Mouse (Mus musculus) cerebellum, postnatal 36 days (tissue): ENCODE data around the gene AA986860.

ENCODE experiments used
- DNase-seq, 2 experiments: peaks; one replicate each; pipeline ENCODE4 v3.0.0; 2021 to 2022; ENCODE audit warnings: mixed read lengths in 2 of 2

AA986860 gene

GRCm38 (mm10) chr1:130731741-130732337 is at the start of gene AA986860:
AA986860 (plus strand) TSS chr1:130731976.
- DNase-seq: no peak

GRCm38 (mm10) chr1:130683905-130684304 is 47.9 kb upstream of the AA986860 start:
- no peak for DNase-seq

GRCm38 (mm10) chr1:130698601-130699000 is 33.2 kb upstream of the AA986860 start:
- DNase-seq: no peak

- peak; percentile 61 to 64 for DNase-seq
Measured at GRCm38 (mm10) chr1:130699937-130700633, 31.7 kb upstream of the AA986860 start.

GRCm38 (mm10) chr1:130701976-130702375 is 29.8 kb upstream of the AA986860 start:
- DNase-seq: no peak

DNA sequence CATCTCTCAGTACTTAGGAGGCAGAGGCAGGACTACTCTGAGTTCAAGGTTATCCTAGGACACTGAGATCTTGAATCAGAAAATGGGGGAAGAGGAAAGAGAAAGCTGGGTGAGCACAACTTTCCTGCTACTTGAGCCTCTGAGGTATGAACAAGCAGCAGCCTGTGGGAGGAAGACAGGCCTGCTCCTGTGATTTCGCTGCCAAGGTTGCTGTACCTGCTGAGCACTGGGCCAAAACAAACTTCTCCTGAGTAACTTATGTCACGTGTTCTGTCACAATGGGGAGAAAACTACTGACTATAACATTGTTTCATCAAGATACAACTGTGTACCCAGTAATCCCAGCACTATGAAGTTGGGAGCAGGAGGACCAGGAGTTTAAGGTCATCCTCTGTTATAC is 28.2 kb upstream of the AA986860 start:
- no peak for DNase-seq

- no peak for DNase-seq
Measured at GRCm38 (mm10) chr1:130710283-130711080, 21.3 kb upstream of the AA986860 start.

- no peak for DNase-seq
Measured at GRCm38 (mm10) chr1:130714046-130714445, 17.7 kb upstream of the AA986860 start.

DNA sequence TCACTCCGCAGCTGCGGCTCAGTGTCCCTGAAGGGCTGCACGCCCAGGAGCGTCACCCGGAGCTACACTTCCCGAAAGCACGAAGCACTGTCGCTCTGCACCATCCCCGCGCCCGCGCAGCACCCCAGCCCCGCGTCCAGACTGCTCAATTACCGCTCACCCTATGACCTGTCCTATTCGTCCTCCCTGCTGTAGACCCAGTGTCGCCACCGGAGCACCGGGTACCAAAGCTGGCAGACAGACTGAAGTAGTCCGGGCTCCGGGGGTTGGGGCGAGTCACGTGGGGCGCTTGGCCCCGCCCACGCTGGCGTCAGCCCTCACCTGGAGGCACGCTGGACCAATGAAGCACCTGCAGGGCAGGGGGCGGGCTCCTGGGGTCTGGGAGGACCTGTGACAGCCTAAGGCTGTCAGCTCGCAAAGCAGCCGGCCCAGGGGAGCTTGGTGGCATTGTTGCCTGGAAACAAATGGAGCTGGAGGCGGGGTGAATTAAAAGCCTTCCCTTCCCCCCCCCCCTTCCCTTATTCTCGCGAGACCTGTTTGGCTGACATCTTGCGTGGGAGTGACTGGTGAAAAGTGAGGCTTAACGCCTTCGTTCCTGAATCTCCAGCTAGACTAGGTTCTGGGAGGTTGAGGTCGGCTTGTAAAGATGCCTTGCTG is 16.1 kb upstream of the AA986860 start, which contains the start of gene Gm29427:
Gm29427 (minus strand) TSS at position 239 of the 657 bp plus-strand sequence.
- peak; percentile 97 to 99 for DNase-seq

DNA sequence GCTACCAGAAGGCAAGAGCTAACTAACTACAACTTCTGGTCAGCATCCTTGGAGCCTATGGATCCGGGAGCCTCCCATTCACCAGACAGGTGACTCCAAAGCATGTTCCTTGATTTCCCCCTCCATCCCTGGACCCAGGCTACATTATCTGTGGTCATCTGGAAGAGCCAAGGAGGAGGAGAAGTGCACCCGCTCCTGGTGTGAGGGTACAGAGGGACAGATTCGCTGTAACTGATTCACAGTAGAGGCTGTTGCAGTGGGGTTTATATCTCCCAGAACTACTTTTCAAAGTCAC is 15.6 kb upstream of the AA986860 start:
- DNase-seq: no peak

- DNase-seq: peak in 1 of 2 experiments; percentile 56
Measured at GRCm38 (mm10) chr1:130716513-130717290, 15.1 kb upstream of the AA986860 start.

- peak; percentile 93 to 95 for DNase-seq
Measured at GRCm38 (mm10) chr1:130717291-130717871, 14.4 kb upstream of the AA986860 start, which contains the start of gene Yod1. Yod1 (plus strand) TSS chr1:130717327.

GRCm38 (mm10) chr1:130724206-130724605 is 7.6 kb upstream of the AA986860 start:
- DNase-seq: no peak

GRCm38 (mm10) chr1:130726396-130726795 is 5.4 kb upstream of the AA986860 start:
- DNase-seq: no peak

DNA sequence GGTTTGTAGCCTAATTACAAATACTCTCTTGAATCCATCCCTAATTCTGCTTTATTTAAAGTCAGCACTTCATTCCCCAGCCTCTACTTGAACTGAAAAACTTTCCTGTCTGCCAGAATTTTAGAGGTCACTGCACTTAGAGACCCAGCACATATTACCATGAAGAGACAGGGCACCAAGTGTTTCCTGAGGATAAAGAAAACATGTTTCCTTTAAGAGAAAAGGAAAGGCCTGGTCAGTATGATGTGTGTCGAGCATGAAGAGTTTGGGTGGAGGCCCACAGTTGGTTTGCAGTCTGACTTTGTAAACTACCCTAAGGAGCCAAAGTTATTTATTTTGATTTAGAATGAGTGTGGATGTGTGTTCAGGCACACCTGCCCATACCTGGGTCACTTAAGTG is 3.7 kb upstream of the AA986860 start:
- DNase-seq: no peak

GRCm38 (mm10) chr1:130728708-130729107 is 3.1 kb upstream of the AA986860 start:
- DNase-seq: no peak

GRCm38 (mm10) chr1:130729153-130729552 is 2.6 kb upstream of the AA986860 start, which contains the start of gene Pfkfb2:
Pfkfb2 (minus strand) TSS chr1:130729253.
- DNase-seq: no peak

DNA sequence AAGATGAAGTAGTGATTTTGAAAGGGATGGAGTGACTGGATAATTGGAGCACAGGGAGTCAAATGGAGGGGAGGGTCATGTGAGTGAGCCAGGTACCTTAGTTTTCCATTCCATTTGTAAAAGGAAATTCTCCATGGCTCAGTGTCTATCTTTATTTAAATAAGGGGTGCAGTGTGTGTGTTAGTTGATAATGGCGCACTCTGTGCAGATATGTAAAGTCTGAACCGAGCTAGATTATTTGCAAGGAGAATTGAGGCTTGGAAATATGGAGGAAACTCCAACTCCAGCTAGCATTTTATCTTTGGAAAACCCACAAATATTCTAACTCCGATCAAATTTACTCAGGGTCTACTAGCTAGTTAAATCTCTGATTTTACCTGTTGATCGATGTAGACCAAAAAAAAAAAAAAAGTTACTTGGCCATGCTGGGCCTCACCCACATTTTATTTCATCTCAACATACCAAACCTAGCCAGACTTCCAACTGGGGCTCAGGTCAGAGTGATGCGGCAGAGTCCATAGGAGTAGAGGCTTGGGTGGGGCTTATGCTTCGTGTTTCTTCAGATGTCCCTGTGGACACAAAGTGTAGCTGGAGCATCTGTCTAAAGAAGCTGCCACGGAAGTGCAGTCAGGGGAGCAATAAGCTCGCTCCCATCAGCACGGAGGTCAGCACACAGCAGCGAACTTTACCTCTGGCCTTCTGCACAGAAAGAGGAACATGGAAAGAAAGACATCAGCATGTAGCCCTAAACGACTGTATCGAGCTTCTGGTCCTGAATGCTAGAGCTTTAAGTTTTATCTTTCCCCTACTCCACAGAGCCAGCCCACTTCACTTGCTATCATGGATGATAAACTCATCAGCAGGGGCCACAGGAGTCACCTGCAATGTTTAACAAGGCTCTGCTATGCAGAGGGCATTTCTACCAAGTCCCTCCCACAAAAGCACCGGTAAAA is 1.2 kb downstream of the AA986860 start:
- no peak for DNase-seq

DNA sequence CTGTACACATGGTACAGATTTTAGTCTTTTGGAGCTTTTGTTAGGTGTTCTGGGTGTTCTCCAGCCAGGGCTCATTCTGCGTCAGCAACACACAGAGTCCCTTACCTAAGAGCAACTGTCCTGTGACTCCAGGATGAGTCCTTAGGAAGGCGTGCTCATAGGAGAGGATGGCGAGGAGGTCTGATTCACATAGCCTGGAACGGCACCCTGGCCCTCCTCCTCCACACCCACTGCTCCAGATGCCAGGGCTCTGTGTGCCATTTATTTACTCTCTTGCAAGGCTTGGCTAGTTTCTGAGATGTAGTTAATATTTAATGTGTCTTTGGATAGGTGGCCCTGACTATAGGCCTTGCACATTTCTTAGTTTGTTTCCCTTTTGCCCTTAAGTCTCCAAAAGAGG is 1.9 kb downstream of the AA986860 start:
- DNase-seq: no peak

DNA sequence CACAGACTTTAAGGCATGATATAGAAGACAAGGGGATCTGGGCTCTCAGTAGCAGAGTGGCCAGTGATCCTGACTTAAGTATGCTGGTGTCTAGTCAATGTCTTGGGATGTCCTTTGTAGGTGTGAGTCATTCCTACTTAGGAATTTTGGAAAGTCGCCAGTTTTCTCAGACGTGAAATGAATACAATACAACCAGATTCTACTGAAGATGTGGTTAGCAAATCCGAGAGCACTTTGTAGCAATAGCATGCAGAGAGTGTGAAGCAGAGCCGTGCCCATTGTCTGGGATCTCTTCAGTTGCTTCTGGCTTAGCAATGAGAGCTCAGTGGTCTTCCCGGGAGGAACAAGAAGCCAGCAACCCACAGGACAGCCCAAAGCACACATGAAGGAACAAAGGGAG is 2.7 kb downstream of the AA986860 start:
- DNase-seq: no peak

DNA sequence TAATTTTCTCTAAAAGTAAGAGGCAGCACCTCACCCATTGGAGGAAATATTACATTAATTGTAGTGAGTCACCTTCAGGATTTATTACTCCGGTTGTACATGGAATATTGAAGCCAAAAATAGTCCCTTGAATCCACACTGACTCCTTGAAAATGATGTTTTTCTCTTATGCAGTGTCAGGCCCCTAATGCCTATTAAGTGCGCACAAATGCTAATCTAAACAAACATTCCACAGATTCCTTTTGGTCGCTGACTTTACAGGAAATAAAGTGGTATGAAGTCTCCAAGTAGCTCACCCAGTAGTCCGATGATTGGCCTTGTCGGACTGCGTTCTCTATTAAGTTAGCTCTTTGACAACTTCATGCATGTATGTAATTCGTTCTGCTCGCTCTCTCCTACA is 3.1 kb downstream of the AA986860 start:
- DNase-seq: no peak
